Comparison of ENCODE assay signal across 23 mouse cellular contexts in genomic region chr5:65003946-65004535, GRCm38 (mm10). TPM values are rescaled to one million over a fixed set of nuclear protein-coding genes. Genes with fewer than 3 reads are reported as not detected.
DNase-seq lines count a peak whose midpoint lies in the region; ATAC-seq and TF ChIP-seq lines count a peak whose summit lies in the region.
"Had no signal": no experiment of that assay in that cellular context is flagged by ENCODE, and none has a peak within 500 bp of the region (broad histone marks: within the 10 kb centered on the region; RNA-seq: fewer than 3 reads in every experiment).

No protein-coding gene starts in this region.

- peaks cover 5% of the 10 kb centered on the region for H3K36me3 ChIP-seq in embryonic facial prominence, embryonic 13.5 days
- H3K36me3 ChIP-seq in embryonic facial prominence, embryonic 10.5 days (replicated peaks), result no peaks in the 10 kb centered on the region; the same call in 1 of the 2 replicates
- H3K36me3 ChIP-seq in kidney, postnatal 0 days (ENCODE audit: insufficient read depth, low read length), result peaks cover 6% of the 10 kb centered on the region; the same call in 1 of the 2 replicates
- H3K36me3 ChIP-seq in limb, embryonic 10.5 days, result peaks cover 4% of the 10 kb centered on the region
- H3K36me3 ChIP-seq: hindbrain, embryonic 13.5 days had no signal

- 25% methylated on average over 7 of the region's 7 CpGs for WGBS in embryonic facial prominence, embryonic 13.5 days
- 43% methylated on average over 7 of the region's 7 CpGs for WGBS in embryonic facial prominence, embryonic 10.5 days
- WGBS in kidney, postnatal 0 days, result 33% methylated on average over 7 of the region's 7 CpGs
- 18% methylated on average over 7 of the region's 7 CpGs for WGBS in limb, embryonic 10.5 days

- no peaks in the 10 kb centered on the region for H3K27me3 ChIP-seq in embryonic facial prominence, embryonic 13.5 days
- H3K27me3 ChIP-seq in embryonic facial prominence, embryonic 10.5 days (replicated peaks; ENCODE audit: low read depth, poor library complexity, severe bottlenecking), result no peaks in the 10 kb centered on the region
- H3K27me3 ChIP-seq in kidney, postnatal 0 days (ENCODE audit: insufficient read depth, low read length), result no peaks in the 10 kb centered on the region
- H3K27me3 ChIP-seq in limb, embryonic 10.5 days (ENCODE audit: low read depth, poor library complexity, severe bottlenecking), result no peaks in the 10 kb centered on the region
- H3K27me3 ChIP-seq: hindbrain, embryonic 13.5 days; limb, embryonic 13.5 days; liver, embryonic 13.5 days; megakaryocyte, embryonic 14.5 days had no signal

- H3K4me1 ChIP-seq in embryonic facial prominence, embryonic 13.5 days, result peaks cover 16% of the 10 kb centered on the region
- H3K4me1 ChIP-seq in embryonic facial prominence, embryonic 10.5 days, result peaks cover 21% of the 10 kb centered on the region
- no peaks in the 10 kb centered on the region for H3K4me1 ChIP-seq in kidney, postnatal 0 days (replicated peaks; ENCODE audit: insufficient read depth, low read length)
- peaks cover 39% of the 10 kb centered on the region for H3K4me1 ChIP-seq in limb, embryonic 10.5 days
- H3K4me1 ChIP-seq: liver, embryonic 13.5 days had no signal

- no peak overlapping the region for H3K9ac ChIP-seq in embryonic facial prominence, embryonic 13.5 days
- no peak overlapping the region for H3K9ac ChIP-seq in kidney, postnatal 0 days (ENCODE audit: low read depth, low read length)
- H3K9ac ChIP-seq: forebrain, postnatal 0 days; hindbrain, embryonic 13.5 days; limb, embryonic 13.5 days; liver, embryonic 13.5 days had no signal

- no peak overlapping the region for H3K27ac ChIP-seq in embryonic facial prominence, embryonic 13.5 days
- no peak overlapping the region for H3K27ac ChIP-seq in embryonic facial prominence, embryonic 10.5 days (replicated peaks)
- H3K27ac ChIP-seq in kidney, postnatal 0 days, result 0 out of 2 replicates have a peak overlapping the region, but pooled peaks have one; percentile 11
- peak overlapping the region; percentile 53; the same call in 1 of the 2 replicates for H3K27ac ChIP-seq in limb, embryonic 10.5 days
- H3K27ac ChIP-seq: liver, embryonic 13.5 days; stomach, postnatal 0 days had no signal

- H3K9me3 ChIP-seq in embryonic facial prominence, embryonic 13.5 days, result no peaks in the 10 kb centered on the region
- H3K9me3 ChIP-seq in embryonic facial prominence, embryonic 10.5 days, result no peaks in the 10 kb centered on the region
- no peaks in the 10 kb centered on the region for H3K9me3 ChIP-seq in kidney, postnatal 0 days (replicated peaks; ENCODE audit: low read length)
- H3K9me3 ChIP-seq in limb, embryonic 10.5 days (replicated peaks), result no peaks in the 10 kb centered on the region
- H3K9me3 ChIP-seq: hindbrain, embryonic 13.5 days; limb, embryonic 13.5 days; liver, embryonic 13.5 days; megakaryocyte, embryonic 14.5 days had no signal

- H3K4me3 ChIP-seq in embryonic facial prominence, embryonic 13.5 days, result no peak overlapping the region
- H3K4me3 ChIP-seq in embryonic facial prominence, embryonic 10.5 days, result no peak overlapping the region
- H3K4me3 ChIP-seq in kidney, postnatal 0 days (replicated peaks; ENCODE audit: low read depth, low read length), result no peak overlapping the region
- no peak overlapping the region for H3K4me3 ChIP-seq in limb, embryonic 10.5 days
- H3K4me3 ChIP-seq: hindbrain, embryonic 13.5 days; limb, embryonic 13.5 days; liver, embryonic 13.5 days; megakaryocyte, embryonic 14.5 days had no signal

- DNase-seq in embryonic facial prominence, embryonic 10.5 days (ENCODE audit: low spot score), result no peak
- DNase-seq in kidney, postnatal 0 days (ENCODE audit: low spot score), result peak; percentile 38
- no peak for DNase-seq in kidney, postnatal 10 days
- DNase-seq in Muller cell, postnatal 12 days (ENCODE audit: inconsistent ontology term), result peak; percentile 76
- DNase-seq in limb, embryonic 10.5 days (ENCODE audit: low spot score), result no peak
- DNase-seq in lung, postnatal 10 days, result no peak
- DNase-seq: adrenal gland, adult 8-10 months; cerebellum, adult 2 months; cerebellum, postnatal 25 days; forebrain, postnatal 0 days; gastrocnemius, postnatal 36 days; layer of hippocampus, postnatal 36 days; liver, embryonic 13.5 days; lung, adult 2 months; lung, postnatal 36 days; right cerebral cortex, postnatal 14 days; thymus, adult 2 months had no signal

- no peak for TF ChIP-seq CTCF in kidney, postnatal 0 days (IDR thresholded peaks at IDR 0.05; ENCODE audit: low read depth)

- 0 out of 2 replicates have a peak overlapping the region, but pooled peaks have one; percentile 10 for H3K4me2 ChIP-seq in embryonic facial prominence, embryonic 13.5 days
- no peak overlapping the region for H3K4me2 ChIP-seq in kidney, postnatal 0 days (ENCODE audit: low read length)
- H3K4me2 ChIP-seq: hindbrain, embryonic 13.5 days; liver, embryonic 13.5 days had no signal

- no peak for ATAC-seq in embryonic facial prominence, embryonic 13.5 days (ENCODE audit: insufficient number of reproducible peaks, insufficient read depth, low FRiP score, low TSS enrichment, low read depth)
- no peak for ATAC-seq in kidney, postnatal 0 days (replicated peaks; ENCODE audit: low FRiP score, low read depth)
- ATAC-seq: intestine, embryonic 16.5 days had no signal

RNA-seq across cellular contexts. Expression of gene Fam114a1, which starts 34.2 kb away (rescaled TPM):
- 42.8 and 46.5 TPM in 2 replicates for polyA plus RNA-seq in embryonic facial prominence, embryonic 13.5 days (2015; fragmentation: Nextera tagmentation; extraction: Ambion mirVana)
- 14.5 and 15.0 TPM in 2 replicates for polyA plus RNA-seq in embryonic facial prominence, embryonic 10.5 days (2016; fragmentation: Nextera tagmentation; extraction: Ambion mirVana)
- polyA plus RNA-seq in kidney, postnatal 0 days (2015; fragmentation: Nextera tagmentation; extraction: Ambion mirVana), result 28.9 and 32.6 TPM in 2 replicates
- polyA plus RNA-seq in limb, embryonic 10.5 days (2016; fragmentation: Nextera tagmentation; extraction: Ambion mirVana), result 12.5 and 18.3 TPM in 2 replicates

RNA-seq across cellular contexts. Expression of gene Tlr6, which starts 44.1 kb away (rescaled TPM):
- polyA plus RNA-seq in embryonic facial prominence, embryonic 13.5 days (2015; fragmentation: Nextera tagmentation; extraction: Ambion mirVana), result 0.85 and 1.3 TPM in 2 replicates
- 0.19 and 0.30 TPM in 2 replicates for polyA plus RNA-seq in embryonic facial prominence, embryonic 10.5 days (2016; fragmentation: Nextera tagmentation; extraction: Ambion mirVana)
- 0.32 and 0.42 TPM in 2 replicates for polyA plus RNA-seq in kidney, postnatal 0 days (2015; fragmentation: Nextera tagmentation; extraction: Ambion mirVana)
- polyA plus RNA-seq in limb, embryonic 10.5 days (2016; fragmentation: Nextera tagmentation; extraction: Ambion mirVana), result 0.18 and 0.25 TPM in 2 replicates

Comparison
In these comparisons a context has a peak if more than half of its experiments do, and no peak if none do; other contexts are left out.
1. DNase-seq: peak in kidney, postnatal 0 days (single experiment) and Muller cell, postnatal 12 days (single experiment); none in embryonic facial prominence, embryonic 10.5 days (single experiment), kidney, postnatal 10 days (single experiment), limb, embryonic 10.5 days (single experiment) and lung, postnatal 10 days (single experiment).
2. H3K27ac ChIP-seq: peak in kidney, postnatal 0 days (single experiment) and limb, embryonic 10.5 days (single experiment); none in embryonic facial prominence, embryonic 13.5 days (single experiment) and embryonic facial prominence, embryonic 10.5 days (single experiment).